Mouse (Mus musculus): ENCODE measurements around the gene Spin2-ps6.
"Not testable (repeated sequence)": the region's sequence is repeated elsewhere in the genome, so short reads cannot be mapped to it uniquely, and the experiment has no call there.

The Spin2-ps6 gene

DNA sequence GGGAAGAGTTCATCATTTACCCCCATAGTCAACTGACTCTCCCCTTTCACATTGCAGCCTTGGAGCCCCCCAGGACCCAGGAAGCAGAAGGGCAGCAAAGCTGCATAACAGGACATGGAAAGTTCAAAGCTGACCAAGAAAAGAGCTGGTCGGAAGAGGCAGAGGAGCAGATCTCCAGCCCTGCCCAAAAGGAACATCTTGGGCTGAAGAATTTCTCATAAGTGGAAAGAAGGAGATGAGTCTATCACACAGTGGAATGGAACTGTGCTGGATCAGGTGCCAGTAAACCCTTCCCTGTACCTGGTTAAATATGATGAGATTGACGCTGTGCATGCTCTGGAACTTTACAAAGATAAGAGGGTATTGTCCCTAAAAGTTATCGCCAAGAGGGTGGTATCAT, at the start of gene Spin2-ps6:
TSS of gene Spin2-ps6 (plus strand) at position 301 of the 400 bp plus-strand sequence.
- not testable (repeated sequence) for DNase-seq (ENCODE audit: low spot score)

Measured in urinary bladder, postnatal 25 days (tissue).